Mouse (Mus musculus): ENCODE results near the gene Mtf1. TPM values are rescaled to one million over a fixed set of nuclear protein-coding genes. Genes with fewer than 3 reads are reported as not detected.
A peak's percentile ranks its signal among the peaks of the same experiment; 100 is the strongest.

The Mtf1 gene
- total RNA-seq, 2 experiments from 2014 or later = 25.2 to 29.7 TPM

- no peak for DNase-seq (ENCODE audit: low spot score in 2 of 2)
- intact Hi-C loops (cut with DNase I) = no loop called here
Measured at GRCm38 (mm10) chr4:124796141-124796540, 5.8 kb upstream of the Mtf1 start.

GRCm38 (mm10) chr4:124796913-124797312 lies 5.0 kb upstream of the Mtf1 start:
- intact Hi-C loops (cut with DNase I) = no loop called here
- DNase-seq (ENCODE audit: low spot score in 2 of 2) = no peak

GRCm38 (mm10) chr4:124802309-124803260 lies 681 bp downstream of the Mtf1 start:
- intact Hi-C loops (cut with DNase I) = loop anchor here (1.0 kb wide), 1 partner anchor 45 kb away; no protein-coding TSS in a partner anchor
- peak; percentile 93 to 98 for DNase-seq (ENCODE audit: low spot score in 2 of 2)

- no peak for DNase-seq (ENCODE audit: low spot score in 2 of 2)
- intact Hi-C loops (cut with DNase I) = no loop called here
Measured at GRCm38 (mm10) chr4:124803406-124803805, 1.5 kb downstream of the Mtf1 start.

GRCm38 (mm10) chr4:124808511-124808910 lies 6.6 kb downstream of the Mtf1 start:
- DNase-seq (ENCODE audit: low spot score in 2 of 2) = no peak
- intact Hi-C loops (cut with DNase I) = no loop called here

GRCm38 (mm10) chr4:124809136-124809883 lies 7.4 kb downstream of the Mtf1 start:
- DNase-seq (ENCODE audit: low spot score in 2 of 2) = no peak
- intact Hi-C loops (cut with DNase I) = no loop called here

- DNase-seq (ENCODE audit: low spot score in 2 of 2) = no peak
- intact Hi-C loops (cut with DNase I) = no loop called here
Measured at GRCm38 (mm10) chr4:124810056-124810455, 8.2 kb downstream of the Mtf1 start.

- intact Hi-C loops (cut with DNase I) = no loop called here
- peak; percentile 42 to 89 for DNase-seq (ENCODE audit: low spot score in 2 of 2)
Measured at GRCm38 (mm10) chr4:124811347-124811975, 9.6 kb downstream of the Mtf1 start.

- intact Hi-C loops (cut with DNase I) = no loop called here
Measured at GRCm38 (mm10) chr4:124815901-124816300, 14.0 kb downstream of the Mtf1 start.

GRCm38 (mm10) chr4:124817803-124818202 lies 15.9 kb downstream of the Mtf1 start:
- intact Hi-C loops (cut with DNase I) = no loop called here
- DNase-seq (ENCODE audit: low spot score in 2 of 2) = no peak

More at GRCm38 (mm10) chr4:124815901-124816300, 14.0 kb downstream of the Mtf1 start:
- no peak for DNase-seq (ENCODE audit: low spot score in 2 of 2)

- DNase-seq (ENCODE audit: low spot score in 2 of 2) = no peak
- intact Hi-C loops (cut with DNase I) = no loop called here
Measured at GRCm38 (mm10) chr4:124818832-124819231, 16.9 kb downstream of the Mtf1 start.

GRCm38 (mm10) chr4:124824967-124825366 lies 23.1 kb downstream of the Mtf1 start:
- no peak for DNase-seq (ENCODE audit: low spot score in 2 of 2)
- intact Hi-C loops (cut with DNase I) = no loop called here

- intact Hi-C loops (cut with DNase I) = no loop called here
- DNase-seq (ENCODE audit: low spot score in 2 of 2) = no peak
Measured at GRCm38 (mm10) chr4:124825371-124825965, 23.6 kb downstream of the Mtf1 start.

GRCm38 (mm10) chr4:124829671-124830070 lies 27.8 kb downstream of the Mtf1 start:
- intact Hi-C loops (cut with DNase I) = no loop called here
- no peak for DNase-seq (ENCODE audit: low spot score in 2 of 2)

GRCm38 (mm10) chr4:124832796-124833195 lies 30.9 kb downstream of the Mtf1 start:
- DNase-seq (ENCODE audit: low spot score in 2 of 2) = no peak

GRCm38 (mm10) chr4:124838035-124838700 lies 36.3 kb downstream of the Mtf1 start:
- intact Hi-C loops (cut with DNase I) = no loop called here
- no peak for DNase-seq (ENCODE audit: low spot score in 2 of 2)

More at GRCm38 (mm10) chr4:124832796-124833195, 30.9 kb downstream of the Mtf1 start:
- intact Hi-C loops (cut with DNase I) = no loop called here

- intact Hi-C loops (cut with DNase I) = no loop called here
- no peak for DNase-seq (ENCODE audit: low spot score in 2 of 2)
Measured at GRCm38 (mm10) chr4:124840998-124841397, 39.1 kb downstream of the Mtf1 start.

- no peak for DNase-seq (ENCODE audit: low spot score in 2 of 2)
- intact Hi-C loops (cut with DNase I) = no loop called here
Measured at GRCm38 (mm10) chr4:124843493-124843892, 41.6 kb downstream of the Mtf1 start.

GRCm38 (mm10) chr4:124847573-124847972 lies 45.7 kb downstream of the Mtf1 start:
- intact Hi-C loops (cut with DNase I) = loop anchor here (1.0 kb wide), 1 partner anchor 45 kb away; the partner anchor contains the start of gene Mtf1
- DNase-seq (ENCODE audit: low spot score in 2 of 2) = peak; percentile 83 to 89

Data from left cerebral cortex, postnatal 25 days (tissue).